Mouse (Mus musculus) gastrocnemius, postnatal 14 days (tissue): ENCODE measurements around the gene Nbea. TPM values are rescaled to one million over a fixed set of nuclear protein-coding genes. Genes with fewer than 3 reads are reported as not detected.
"Not testable (repeated sequence)": the region's sequence is repeated elsewhere in the genome, so short reads cannot be mapped to it uniquely, and the experiment has no call there.

ENCODE experiments used
- DNase-seq: peaks from one replicate; pipeline ENCODE4 v3.0.0; 2021; ENCODE audit warnings: mixed read lengths
- intact Hi-C: fragments of 180-260 bp; cut with DNase I; formaldehyde crosslinking; loops from one replicate; pipeline ENCODE4 v1.15.1; 2025; ENCODE audit warnings: low total_unique reads
- total RNA-seq, 2 experiments: library from RNA; stranded (reverse); gene quantifications; 2 replicates each; pipeline ENCODE4 v1.2.3; 2021

Gene Nbea
- total RNA-seq, 2 experiments from 2014 or later: 8.0 to 8.5 TPM

- intact Hi-C loops: no loop called here
- DNase-seq: no peak
These were observed 535.2 kb downstream of the Nbea start for GRCm38 (mm10) chr3:55648299-55648698.

DNA sequence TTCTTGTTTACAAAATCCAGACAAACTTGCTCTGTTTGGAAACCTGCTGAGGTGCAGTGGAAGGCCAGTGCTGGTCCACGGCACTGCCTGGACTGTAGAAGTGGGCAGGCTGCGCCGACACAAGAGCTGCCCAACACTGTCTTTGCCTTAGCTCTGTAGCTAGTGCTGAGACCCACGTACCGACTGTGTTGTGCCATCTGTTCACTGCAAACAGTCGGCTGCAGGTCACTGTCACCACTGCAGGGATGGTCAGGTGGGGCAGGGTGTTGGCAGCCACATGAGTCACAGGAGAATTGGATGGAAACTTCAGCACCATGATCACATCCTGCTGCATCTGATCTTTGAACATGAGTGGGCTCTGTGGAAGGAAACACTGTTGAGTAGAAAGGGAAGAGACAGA, 536.3 kb downstream of the Nbea start:
- intact Hi-C loops: no loop called here
- no peak for DNase-seq

DNA sequence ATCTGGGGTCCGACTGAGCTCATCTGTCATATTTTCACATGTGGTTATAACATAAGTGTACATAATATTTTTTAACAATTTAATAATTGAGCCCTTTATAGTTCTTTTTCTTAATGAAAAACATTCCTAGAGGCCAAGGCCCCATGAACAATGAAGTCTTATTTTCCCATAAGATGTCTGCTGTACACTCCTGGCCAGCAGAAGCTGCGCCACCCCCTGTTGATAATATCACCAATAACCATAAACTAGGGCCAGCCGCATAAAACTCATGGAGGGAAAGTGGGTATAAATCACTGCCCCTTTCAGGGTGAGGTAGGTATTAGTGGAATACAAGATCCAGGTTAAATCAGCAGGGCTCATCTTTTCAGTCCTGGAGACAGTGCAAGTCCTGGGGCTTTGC, 537.1 kb downstream of the Nbea start:
- DNase-seq: no peak
- intact Hi-C loops: no loop called here

DNA sequence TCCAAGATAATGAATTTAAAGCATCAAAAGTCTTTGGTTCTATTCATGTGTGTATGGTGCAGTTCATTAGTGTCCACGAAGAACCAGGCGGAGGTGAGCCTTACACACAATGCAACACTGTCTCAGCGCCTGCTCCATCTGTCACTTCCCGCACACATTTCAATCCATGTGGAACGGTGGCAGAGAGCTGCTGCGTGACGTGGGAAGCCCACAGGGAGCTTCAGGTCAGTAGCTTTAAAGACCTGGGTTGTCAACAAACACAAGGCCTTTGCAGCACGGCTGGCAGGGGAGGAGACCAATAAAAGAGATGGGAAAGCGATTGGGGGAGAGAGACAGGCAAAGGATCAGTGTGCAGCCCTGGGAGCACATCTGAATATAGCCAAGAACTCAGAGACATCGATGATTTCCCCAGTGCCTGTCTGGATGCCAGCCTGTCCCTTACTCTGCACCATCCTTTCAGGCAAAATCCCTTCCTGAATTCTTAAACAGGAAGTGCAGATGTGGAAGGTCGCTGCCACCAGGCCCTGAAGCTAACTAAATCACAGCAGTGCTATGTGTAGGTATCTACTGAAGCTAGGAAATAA, 539.4 kb downstream of the Nbea start:
- intact Hi-C loops: no loop called here
- no peak for DNase-seq

- DNase-seq: no peak
- intact Hi-C loops: no loop called here
These were observed 545.8 kb downstream of the Nbea start for GRCm38 (mm10) chr3:55637660-55638059.

- no peak for DNase-seq
- intact Hi-C loops: no loop called here
These were observed 547.8 kb downstream of the Nbea start for GRCm38 (mm10) chr3:55635542-55636172.

DNA sequence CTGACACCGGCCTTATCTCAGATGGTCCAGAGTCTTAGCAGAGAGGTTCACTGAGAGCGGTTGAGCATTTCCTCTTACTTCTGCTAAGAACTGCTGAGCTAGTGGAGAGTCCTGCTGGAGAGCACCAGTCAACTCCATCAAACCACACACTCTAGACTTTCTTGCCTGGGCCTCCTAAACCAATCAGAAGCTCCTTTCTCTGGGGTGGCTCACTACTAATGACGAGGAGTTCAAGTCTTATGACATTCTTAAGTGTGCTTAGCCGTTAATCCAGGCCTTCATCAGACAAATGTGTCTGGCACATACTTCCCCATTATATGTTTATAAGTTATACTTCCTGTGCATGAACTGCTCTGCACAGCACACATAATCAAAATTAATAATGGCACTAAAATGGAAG, 556.4 kb downstream of the Nbea start:
- intact Hi-C loops: no loop called here
- DNase-seq: no peak

- DNase-seq, intact Hi-C loops: not testable (repeated sequence)
These were observed 561.5 kb downstream of the Nbea start for GRCm38 (mm10) chr3:55621958-55622357.

DNA sequence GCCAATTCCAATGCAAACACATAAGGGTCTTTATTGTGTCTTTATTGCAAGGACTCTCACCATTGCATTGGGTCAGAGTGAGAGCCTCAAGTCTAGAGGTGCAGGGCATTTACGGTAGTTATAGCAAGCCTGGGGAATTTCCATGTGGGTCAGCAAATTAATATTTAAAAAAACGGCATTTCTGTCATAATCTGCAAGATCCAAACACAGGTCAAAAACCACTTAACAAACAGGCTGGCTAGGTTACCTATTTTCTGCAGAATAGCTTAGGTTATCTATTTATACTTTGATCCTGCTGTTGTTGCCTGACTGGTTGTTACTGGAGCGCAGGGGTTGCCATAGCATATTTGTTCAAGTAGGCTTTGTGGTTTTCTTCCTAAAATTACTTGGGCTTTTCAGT, 565.1 kb downstream of the Nbea start:
- intact Hi-C loops: no loop called here
- no peak for DNase-seq

GRCm38 (mm10) chr3:55612459-55613115, 570.9 kb downstream of the Nbea start:
- intact Hi-C loops: no loop called here

GRCm38 (mm10) chr3:55612023-55612422, 571.5 kb downstream of the Nbea start:
- intact Hi-C loops: no loop called here
- no peak for DNase-seq

More at GRCm38 (mm10) chr3:55612459-55613115, 570.9 kb downstream of the Nbea start:
- no peak for DNase-seq

DNA sequence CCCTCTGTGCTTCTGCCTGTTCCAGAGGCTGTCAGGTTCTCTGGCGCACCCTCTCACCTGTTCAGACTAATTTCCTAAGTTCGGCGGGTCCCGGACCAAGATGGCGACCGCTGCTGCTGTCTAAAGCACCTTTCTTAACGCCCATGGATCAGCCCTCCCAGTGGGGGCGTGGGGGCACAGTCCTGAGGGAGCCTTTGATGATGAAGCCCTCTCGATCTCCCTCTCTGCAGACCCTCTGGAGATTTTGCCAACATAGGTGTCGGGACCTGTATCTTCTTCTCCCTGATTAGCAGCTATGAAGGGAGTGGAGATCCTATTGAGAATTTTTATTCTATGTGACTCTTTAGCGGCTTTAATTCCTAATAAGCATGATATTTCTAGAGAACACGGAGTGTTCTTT, 573.3 kb downstream of the Nbea start:
- intact Hi-C loops: no loop called here
- DNase-seq: no peak

GRCm38 (mm10) chr3:55600286-55600685, 583.2 kb downstream of the Nbea start:
- DNase-seq: peak; percentile 79
- intact Hi-C loops: no loop called here

DNA sequence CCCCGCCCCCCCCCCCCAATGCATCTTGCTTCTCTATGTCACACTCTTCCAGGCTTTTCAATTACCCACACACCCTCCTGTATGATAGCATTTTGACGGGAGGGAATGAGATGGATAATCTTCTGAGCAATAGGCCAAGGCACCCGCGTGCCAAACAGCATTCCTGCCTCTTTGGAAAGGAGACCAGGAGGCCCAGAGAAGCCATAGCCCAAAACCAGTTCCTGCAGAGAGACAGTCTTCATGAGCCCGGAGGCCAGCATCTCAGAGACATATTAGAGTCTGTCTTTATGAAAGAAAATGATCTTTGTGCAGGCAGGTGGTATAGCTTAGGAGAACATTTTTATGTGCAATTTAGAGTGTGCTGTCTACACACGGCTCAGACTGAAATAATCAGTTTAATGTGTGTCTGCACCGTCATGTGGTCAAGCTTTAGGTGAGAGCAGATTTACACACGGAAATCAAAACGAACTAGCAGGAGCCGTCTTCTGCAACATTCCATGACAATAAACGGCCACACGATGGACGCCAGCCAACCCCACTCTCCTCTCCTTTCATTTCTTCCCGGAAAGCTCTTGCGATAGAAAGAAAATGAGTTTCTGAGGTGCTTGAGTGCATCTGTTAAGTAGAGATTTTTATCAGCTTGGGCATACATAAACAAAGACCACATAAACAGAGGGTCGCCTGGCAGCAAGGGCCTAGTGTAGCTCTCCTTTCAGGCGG, 584.0 kb downstream of the Nbea start:
- intact Hi-C loops: no loop called here
- peak; percentile 37 for DNase-seq

GRCm38 (mm10) chr3:55598681-55599080, 584.8 kb downstream of the Nbea start:
- intact Hi-C loops: no loop called here
- no peak for DNase-seq

- DNase-seq: no peak
- intact Hi-C loops: no loop called here
These were observed 590.2 kb downstream of the Nbea start for GRCm38 (mm10) chr3:55593312-55593711.

DNA sequence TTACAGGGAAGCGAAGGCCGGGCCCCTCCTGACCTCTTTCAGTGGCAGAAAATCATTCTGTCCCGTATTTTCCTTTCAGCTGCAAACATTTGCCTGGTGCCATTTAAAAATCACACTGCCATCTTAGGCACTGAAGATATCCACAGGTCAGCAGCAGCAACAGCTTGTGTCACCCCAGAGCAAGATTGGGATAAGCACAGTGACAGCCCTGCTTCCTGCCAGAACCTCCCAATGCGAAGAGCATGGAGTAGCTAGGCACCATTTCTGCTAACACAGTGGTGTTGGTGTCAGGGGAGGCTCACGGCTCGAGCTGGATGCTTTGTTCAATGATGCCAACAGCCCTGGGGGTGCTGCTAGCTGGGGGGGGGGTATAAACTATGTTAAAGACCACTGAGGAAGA, 592.8 kb downstream of the Nbea start:
- no peak for DNase-seq
- intact Hi-C loops: no loop called here

GRCm38 (mm10) chr3:55590291-55590690, 593.2 kb downstream of the Nbea start:
- no peak for DNase-seq
- intact Hi-C loops: no loop called here

GRCm38 (mm10) chr3:55589402-55589944, 594.0 kb downstream of the Nbea start:
- DNase-seq: no peak
- intact Hi-C loops: no loop called here
